7 mouse cellular contexts compared by ENCODE assay signal in genomic region chr10:61745133-61745532, GRCm38 (mm10). TPM values are rescaled to one million over a fixed set of nuclear protein-coding genes. Genes with fewer than 3 reads are reported as not detected.
A peak's percentile ranks its signal among the peaks of the same experiment; 100 is the strongest.
DNase-seq lines count a peak whose midpoint lies in the region; ATAC-seq and TF ChIP-seq lines count a peak whose summit lies in the region.

No protein-coding gene starts in this region.

- in situ Hi-C loops in CH12.LX (cut with MboI; ENCODE audit: low pct_ligation_motif_present, low pct_unique_long_range_greater_than_20kb, low sequenced_read_pairs) = no loop called here

- H3K4me2 ChIP-seq in kidney, postnatal 0 days (ENCODE audit: low read length) = no peak overlapping the region
- no peak overlapping the region for H3K4me2 ChIP-seq in kidney, embryonic 14.5 days (replicated peaks; ENCODE audit: low read depth, low read length)
- no peak overlapping the region for H3K4me2 ChIP-seq in CH12.LX (ENCODE audit: insufficient read depth, low read depth, poor library complexity, severe bottlenecking)
- H3K4me2 ChIP-seq in limb, embryonic 11.5 days (ENCODE audit: low read depth, severe bottlenecking) = no peak overlapping the region

- no peaks in the 10 kb centered on the region for H3K79me2 ChIP-seq in CH12.LX (replicated peaks; ENCODE audit: control insufficient read depth, extremely low read depth, insufficient read depth, poor library complexity, severe bottlenecking)

- no peak for TF ChIP-seq EP300 in CH12.LX (IDR thresholded peaks at IDR 0.05; ENCODE audit: low read length)

- TF ChIP-seq CTCF in kidney, postnatal 0 days (IDR thresholded peaks at IDR 0.05; ENCODE audit: low read depth) = peak; percentile 67
- TF ChIP-seq CTCF in CH12.LX (conservative IDR thresholded peaks at IDR 0.05 in 1 of 2, IDR thresholded peaks at IDR 0.05 in 1 of 2; ENCODE audit: low read depth in 2 of 2, low read length in 2 of 2) = peak; percentile 44 to 64; a peak in 3 of 4 replicates

- H3K9ac ChIP-seq in kidney, postnatal 0 days (ENCODE audit: low read depth, low read length) = no peak overlapping the region
- no peak overlapping the region for H3K9ac ChIP-seq in kidney, embryonic 14.5 days (ENCODE audit: low read depth, low read length)
- H3K9ac ChIP-seq in CH12.LX (ENCODE audit: insufficient read depth, low read depth) = no peak overlapping the region
- no peak overlapping the region for H3K9ac ChIP-seq in limb, embryonic 11.5 days (ENCODE audit: low read length)

- no peak for TF ChIP-seq POLR2A in CH12.LX (IDR thresholded peaks at IDR 0.05; ENCODE audit: low read depth, low read length)

- H3K27me3 ChIP-seq in kidney, postnatal 0 days (ENCODE audit: insufficient read depth, low read length) = no peaks in the 10 kb centered on the region
- H3K27me3 ChIP-seq in kidney, embryonic 14.5 days (ENCODE audit: control insufficient read depth, insufficient read depth, low read length) = no peaks in the 10 kb centered on the region
- H3K27me3 ChIP-seq in CH12.LX (replicated peaks) = peaks cover 4% of the 10 kb centered on the region
- no peaks in the 10 kb centered on the region for H3K27me3 ChIP-seq in limb, embryonic 11.5 days (ENCODE audit: control insufficient read depth, insufficient read depth, low read length)

- TF ChIP-seq RAD21 in CH12.LX (IDR thresholded peaks at IDR 0.05; ENCODE audit: low read depth, low read length) = peak; percentile 58

- dilution Hi-C loops in CH12.LX (cut with MboI; ENCODE audit: extremely low pct_ligation_motif_present, extremely low pct_unique_long_range_greater_than_20kb, low sequenced_read_pairs) = no loop called here

- H3K36me3 ChIP-seq in kidney, postnatal 0 days (ENCODE audit: insufficient read depth, low read length) = peaks cover 58% of the 10 kb centered on the region
- H3K36me3 ChIP-seq in kidney, embryonic 14.5 days (ENCODE audit: control insufficient read depth, insufficient read depth, low read length) = peaks cover 86% of the 10 kb centered on the region
- H3K36me3 ChIP-seq in CH12.LX (replicated peaks in 1 of 2; ENCODE audit: control insufficient read depth in 1 of 2, insufficient read depth in 1 of 2, low read length in 1 of 2) = no peaks in the 10 kb centered on the region
- peaks cover 35% of the 10 kb centered on the region for H3K36me3 ChIP-seq in limb, embryonic 11.5 days (ENCODE audit: control insufficient read depth, insufficient read depth, low read length)

- no peaks in the 10 kb centered on the region for H3K9me3 ChIP-seq in kidney, postnatal 0 days (replicated peaks; ENCODE audit: low read length)
- H3K9me3 ChIP-seq in kidney, embryonic 14.5 days (ENCODE audit: control insufficient read depth, low read length) = peaks cover 2% of the 10 kb centered on the region; the same call in 1 of the 2 replicates
- H3K9me3 ChIP-seq in CH12.LX (replicated peaks; ENCODE audit: low read length) = peaks cover 9% of the 10 kb centered on the region
- peaks cover 2% of the 10 kb centered on the region; the same call in 1 of the 2 replicates for H3K9me3 ChIP-seq in limb, embryonic 11.5 days (ENCODE audit: control insufficient read depth, low read length)

- no peak for ATAC-seq in kidney, postnatal 0 days (replicated peaks; ENCODE audit: low FRiP score, low read depth)
- ATAC-seq in kidney, embryonic 14.5 days (ENCODE audit: low FRiP score, low TSS enrichment) = no peak
- ATAC-seq in limb, embryonic 11.5 days (ENCODE audit: insufficient number of reproducible peaks, low FRiP score, low TSS enrichment, low read depth) = no peak
- ATAC-seq in activated CD4-positive, CD25-positive, alpha-beta regulatory T cell, adult 4 months = no peak

- no peaks in the 10 kb centered on the region for H3K4me1 ChIP-seq in kidney, postnatal 0 days (replicated peaks; ENCODE audit: insufficient read depth, low read length)
- H3K4me1 ChIP-seq in kidney, embryonic 14.5 days (ENCODE audit: control insufficient read depth, insufficient read depth, low read length) = no peaks in the 10 kb centered on the region
- H3K4me1 ChIP-seq in CH12.LX (ENCODE audit: control insufficient read depth in 1 of 2, insufficient read depth in 2 of 2) = peaks cover 4 to 14% of the 10 kb centered on the region in 2 experiments
- H3K4me1 ChIP-seq in limb, embryonic 11.5 days (ENCODE audit: control insufficient read depth, insufficient read depth, low read length) = no peaks in the 10 kb centered on the region

- peak; percentile 11 for DNase-seq in kidney, postnatal 0 days (ENCODE audit: low spot score)
- peak; percentile 29 for DNase-seq in CH12.LX (ENCODE audit: extremely low read depth)
- peak; percentile 65 for DNase-seq in NIH3T3 (ENCODE audit: low read depth)
- DNase-seq in limb, embryonic 11.5 days (ENCODE audit: low spot score) = peak; percentile 67
- DNase-seq in frontal cortex, postnatal 25 days (ENCODE audit: low spot score in 2 of 2) = no peak

- no peak overlapping the region for H3K4me3 ChIP-seq in kidney, postnatal 0 days (replicated peaks; ENCODE audit: low read depth, low read length)
- H3K4me3 ChIP-seq in kidney, embryonic 14.5 days (ENCODE audit: low read length) = no peak overlapping the region
- H3K4me3 ChIP-seq in CH12.LX (replicated peaks in 1 of 3; ENCODE audit: low read depth in 2 of 3, low read length in 2 of 3, poor library complexity in 1 of 3) = no peak overlapping the region
- H3K4me3 ChIP-seq in limb, embryonic 11.5 days (ENCODE audit: low read depth, low read length) = no peak overlapping the region

- 89% methylated on average over 4 of the region's 4 CpGs for WGBS in kidney, postnatal 0 days
- WGBS in kidney, embryonic 14.5 days = 90% methylated on average over 4 of the region's 4 CpGs
- 87% methylated on average over 4 of the region's 4 CpGs for WGBS in limb, embryonic 11.5 days

- no peak overlapping the region for H3K27ac ChIP-seq in kidney, postnatal 0 days
- no peak overlapping the region for H3K27ac ChIP-seq in kidney, embryonic 14.5 days (ENCODE audit: low read depth, low read length)
- H3K27ac ChIP-seq in CH12.LX (ENCODE audit: insufficient read depth, low read depth) = no peak overlapping the region
- no peak overlapping the region for H3K27ac ChIP-seq in limb, embryonic 11.5 days (replicated peaks; ENCODE audit: low read depth, low read length)

TF ChIP-seq in CH12.LX, 34 proteins besides CTCF, POLR2A, EP300 and RAD21:
- TF ChIP-seq TBP (conservative IDR thresholded peaks at IDR 0.05; ENCODE audit: low read depth, low read length) (no peak), SMC3 (IDR thresholded peaks at IDR 0.05; ENCODE audit: low read depth, low read length) (peak; percentile 44), PAX5 (IDR thresholded peaks at IDR 0.05; ENCODE audit: low read length) (no peak), ZKSCAN1 (IDR thresholded peaks at IDR 0.05; ENCODE audit: borderline replicate concordance, low read depth, low read length) (no peak)

RNA-seq across cellular contexts. Expression of gene Aifm2, which starts 30.1 kb away (rescaled TPM):
- polyA plus RNA-seq in kidney, postnatal 0 days (2015; fragmentation: Nextera tagmentation; extraction: Ambion mirVana) = 21.4 and 22.1 TPM in 2 replicates
- 10.1 and 15.1 TPM in 2 replicates for polyA plus RNA-seq in kidney, embryonic 14.5 days (2014; fragmentation: Nextera tagmentation; extraction: Ambion mirVana)
- 15.4 and 17.9 TPM in 2 replicates for total RNA-seq in CH12.LX (2012; rRNA removed)
- 10.1 and 11.2 TPM in 2 replicates for total RNA-seq in CH12.LX (2014; rRNA removed)
- 12.4 and 16.7 TPM in 2 replicates for polyA plus RNA-seq in CH12.LX (2012; ENCODE audit: insufficient read length, low read depth)
- polyA plus RNA-seq in limb, embryonic 11.5 days (2014; fragmentation: Nextera tagmentation; extraction: Ambion mirVana) = 8.2 TPM in 2 replicates
- polyA plus RNA-seq in activated CD4-positive, CD25-positive, alpha-beta regulatory T cell, adult 4 months (2017; shearing (Covaris generic)) = 1 to 10 TPM; 1.9 to 3.1 TPM

RNA-seq across cellular contexts. Expression of gene H2afy2, which starts 38.8 kb away (rescaled TPM):
- polyA plus RNA-seq in kidney, postnatal 0 days (2015; fragmentation: Nextera tagmentation; extraction: Ambion mirVana) = 83.0 and 87.4 TPM in 2 replicates
- polyA plus RNA-seq in kidney, embryonic 14.5 days (2014; fragmentation: Nextera tagmentation; extraction: Ambion mirVana) = 118 and 130 TPM in 2 replicates
- total RNA-seq in CH12.LX (2012; rRNA removed) (0.08 TPM in 1 of 2 replicates, not detected in the other), CH12.LX (2014; rRNA removed) (not detected in 2 replicates)
- polyA plus RNA-seq in CH12.LX (2012; ENCODE audit: insufficient read length, low read depth) = 0.14 and 0.20 TPM in 2 replicates
- 249 and 263 TPM in 2 replicates for polyA plus RNA-seq in limb, embryonic 11.5 days (2014; fragmentation: Nextera tagmentation; extraction: Ambion mirVana)
- under 1 TPM in 1 of 2 experiments, not detected in 1; 0.15 TPM for polyA plus RNA-seq in activated CD4-positive, CD25-positive, alpha-beta regulatory T cell, adult 4 months (2017; shearing (Covaris generic))

RNA-seq across cellular contexts. Expression of gene Tysnd1, which starts 49.8 kb away (rescaled TPM):
- polyA plus RNA-seq in kidney, postnatal 0 days (2015; fragmentation: Nextera tagmentation; extraction: Ambion mirVana) = 41.2 and 49.6 TPM in 2 replicates
- 28.8 and 40.3 TPM in 2 replicates for polyA plus RNA-seq in kidney, embryonic 14.5 days (2014; fragmentation: Nextera tagmentation; extraction: Ambion mirVana)
- total RNA-seq in CH12.LX (2012; rRNA removed) = 38.9 and 39.4 TPM in 2 replicates
- 20.5 and 23.2 TPM in 2 replicates for total RNA-seq in CH12.LX (2014; rRNA removed)
- 42.2 and 45.1 TPM in 2 replicates for polyA plus RNA-seq in CH12.LX (2012; ENCODE audit: insufficient read length, low read depth)
- 36.3 and 36.6 TPM in 2 replicates for polyA plus RNA-seq in limb, embryonic 11.5 days (2014; fragmentation: Nextera tagmentation; extraction: Ambion mirVana)
- 1 to 10 TPM; 2.9 to 3.7 TPM for polyA plus RNA-seq in activated CD4-positive, CD25-positive, alpha-beta regulatory T cell, adult 4 months (2017; shearing (Covaris generic))

Comparison
In these comparisons a context has a peak if more than half of its experiments do, and no peak if none do; other contexts are left out.
1. DNase-seq: peak in kidney, postnatal 0 days (single experiment), CH12.LX (single experiment), NIH3T3 (single experiment) and limb, embryonic 11.5 days (single experiment); none in frontal cortex, postnatal 25 days (0 of 2).
2. RNA of gene H2afy2, which starts 38.8 kb away (polyA plus RNA-seq): 249 to 263 TPM in limb, embryonic 11.5 days, 118 to 130 TPM in kidney, embryonic 14.5 days and 83.0 to 87.4 TPM in kidney, postnatal 0 days; 0.14 to 0.20 TPM in CH12.LX and 0.15 TPM in activated CD4-positive, CD25-positive, alpha-beta regulatory T cell, adult 4 months; every median in the first group is over 10 times any median in the second.